Mouse (Mus musculus): ENCODE data around the gene Wbp11.

Gene Wbp11

GRCm38 (mm10) chr6:136827881-136828561, at the start of gene Wbp11:
Gene Wbp11, minus strand, starts transcription at chr6:136828233.
- CTCF ChIA-PET, result interaction anchor here in 1 of 4 experiments (1.0 kb wide), 2 partner anchors 20 to 24 kb away, joined by 3 to 6 read pairs; partner anchors contain the start of gene Hist4h4

DNA sequence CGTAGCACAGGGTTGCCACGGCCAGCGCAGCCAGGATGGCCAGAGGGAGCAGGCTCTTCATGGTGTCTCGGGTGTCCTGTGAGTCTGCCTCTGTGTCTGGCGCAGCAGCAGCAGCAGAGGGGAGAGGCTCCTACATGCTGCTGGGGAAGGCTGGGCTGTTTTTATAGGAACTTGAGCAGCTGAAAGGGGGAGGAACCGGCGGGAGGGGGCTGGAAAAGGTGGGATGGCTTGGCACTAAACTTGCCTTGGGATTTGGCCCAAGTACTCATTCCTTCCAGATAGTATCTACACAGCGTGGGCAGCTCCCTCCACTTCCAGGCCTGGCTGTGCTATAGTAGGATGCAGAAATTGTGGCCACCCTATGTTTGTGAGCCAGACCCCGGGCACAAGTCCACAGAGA, 47.6 kb upstream of the Wbp11 start, which contains the start of gene Mgp:
Gene Mgp, minus strand, starts transcription at position 154 of the 400 bp plus-strand sequence.
- ChIA-PET CTCF (interaction anchor here in 1 of 4 experiments (0.9 kb wide), 1 partner anchor 28 kb away, joined by 3 read pairs; no protein-coding TSS in a partner anchor), POLR2A (interaction anchor here in 1 of 4 experiments (0.6 to 1.3 kb wide), 3 partner anchors 17 to 775 kb away, joined by 3 to 4 read pairs (median 3); partner anchors contain the start of gene Hist4h4)

More at GRCm38 (mm10) chr6:136827881-136828561, at the start of gene Wbp11:
- POLR2A ChIA-PET, result interaction anchor here (0.6 to 18.5 kb wide), 60 partner anchors 8 to 522 kb away, joined by 3 to 441 read pairs (median 4); partner anchors contain the start of genes H2afj (in 4 of the 4), Hist4h4 (in 3 of the 4) and Rerg (in 1 of the 4)

- ChIA-PET POLR2A (interaction anchor here in 2 of 4 experiments (0.8 to 1.3 kb wide), 2 partner anchors 47 to 70 kb away, joined by 3 read pairs; partner anchors contain the start of genes Hist4h4 (in 1 of the 2) and Wbp11 (in 1 of the 2)), CTCF (no interaction called here)
These were observed 46.6 kb upstream of the Wbp11 start for GRCm38 (mm10) chr6:136874599-136874998.

DNA sequence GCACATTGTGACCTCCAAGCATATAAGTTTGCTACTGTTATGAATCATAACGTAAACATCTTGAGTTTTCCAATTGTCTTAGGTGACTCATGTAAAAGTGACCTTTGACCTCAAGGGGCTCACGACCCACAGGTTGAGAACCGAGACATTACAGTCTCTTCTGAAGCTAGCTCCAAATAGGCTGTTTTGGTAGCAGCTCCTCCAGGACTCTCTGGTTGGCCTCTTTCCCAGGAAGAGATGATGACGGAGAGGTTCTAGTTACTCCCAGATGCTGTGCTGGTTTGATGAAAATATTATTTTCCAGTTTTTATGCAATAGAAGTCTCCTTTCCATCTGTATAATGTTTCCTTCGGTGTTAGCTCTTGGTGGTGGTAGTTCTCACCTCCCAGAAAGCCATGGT, 40.9 kb upstream of the Wbp11 start:
- CTCF ChIA-PET, result no interaction called here
- POLR2A ChIA-PET, result interaction anchor here in 1 of 4 experiments (1.3 kb wide), 1 partner anchor 65 kb away, joined by 8 read pairs; the partner anchor contains the start of gene Hist4h4

DNA sequence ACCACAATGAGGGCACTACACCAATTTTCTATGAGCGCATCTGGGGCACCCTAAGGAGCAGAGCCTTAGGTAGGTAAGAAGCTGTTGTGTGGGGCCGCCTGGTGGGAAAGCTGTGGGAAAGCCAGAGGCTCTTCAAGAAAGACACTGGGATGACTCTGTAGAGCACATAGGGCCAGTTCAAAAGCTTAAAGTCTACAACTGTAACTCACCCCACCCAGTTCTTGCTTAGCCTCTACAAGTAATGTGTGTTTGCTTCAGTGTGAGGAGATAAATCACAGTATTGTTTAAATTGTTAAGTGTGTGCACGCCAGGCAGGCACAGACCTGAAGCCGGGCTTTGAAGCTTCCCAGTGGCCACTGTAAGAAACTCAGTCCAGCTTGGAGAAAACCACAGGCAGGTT, 38.1 kb upstream of the Wbp11 start:
- CTCF ChIA-PET, result interaction anchor here in 1 of 4 experiments (0.7 to 1.3 kb wide), 2 partner anchors 19 to 41 kb away, joined by 3 read pairs; no protein-coding TSS in a partner anchor
- POLR2A ChIA-PET, result interaction anchor here in 2 of 4 experiments (0.7 to 1.6 kb wide), 3 partner anchors 62 to 100 kb away, joined by 3 to 7 read pairs (median 5); partner anchors contain the start of gene Hist4h4 (in 1 of the 2)

- POLR2A ChIA-PET, result interaction anchor here in 1 of 4 experiments (1.6 kb wide), 1 partner anchor 61 kb away, joined by 5 read pairs; the partner anchor contains the start of gene Hist4h4
- CTCF ChIA-PET, result interaction anchor here in 2 of 4 experiments (0.7 to 1.3 kb wide), 3 partner anchors 18 to 115 kb away, joined by 3 read pairs; no protein-coding TSS in a partner anchor
These were observed 37.3 kb upstream of the Wbp11 start for GRCm38 (mm10) chr6:136865360-136865759.

GRCm38 (mm10) chr6:136861020-136861419, 33.0 kb upstream of the Wbp11 start:
- ChIA-PET CTCF (interaction anchor here (0.5 to 3.7 kb wide), 24 partner anchors 11 to 898 kb away, joined by 3 to 16 read pairs (median 4); no protein-coding TSS in a partner anchor), POLR2A (interaction anchor here in 2 of 4 experiments (0.5 to 1.4 kb wide), 3 partner anchors 33 to 119 kb away, joined by 3 to 7 read pairs (median 3); partner anchors contain the start of genes Hist4h4 (in 1 of the 2) and Wbp11 (in 1 of the 2))

- POLR2A ChIA-PET, result interaction anchor here in 3 of 4 experiments (0.6 to 4.8 kb wide), 5 partner anchors 18 to 54 kb away, joined by 3 to 33 read pairs (median 3); partner anchors contain the start of gene Hist4h4 (in 3 of the 3)
- CTCF ChIA-PET, result interaction anchor here in 3 of 4 experiments (0.5 to 3.1 kb wide), 5 partner anchors 11 to 142 kb away, joined by 3 to 17 read pairs (median 5); no protein-coding TSS in a partner anchor
These were observed 30.4 kb upstream of the Wbp11 start for GRCm38 (mm10) chr6:136858420-136858819.

GRCm38 (mm10) chr6:136857873-136858260, 29.8 kb upstream of the Wbp11 start:
- ChIA-PET CTCF (interaction anchor here in 2 of 4 experiments (1.1 to 3.1 kb wide), 4 partner anchors 10 to 122 kb away, joined by 3 to 17 read pairs (median 10); no protein-coding TSS in a partner anchor), POLR2A (interaction anchor here in 3 of 4 experiments (0.6 to 4.8 kb wide), 5 partner anchors 18 to 54 kb away, joined by 3 to 33 read pairs (median 3); partner anchors contain the start of gene Hist4h4 (in 3 of the 3))

DNA sequence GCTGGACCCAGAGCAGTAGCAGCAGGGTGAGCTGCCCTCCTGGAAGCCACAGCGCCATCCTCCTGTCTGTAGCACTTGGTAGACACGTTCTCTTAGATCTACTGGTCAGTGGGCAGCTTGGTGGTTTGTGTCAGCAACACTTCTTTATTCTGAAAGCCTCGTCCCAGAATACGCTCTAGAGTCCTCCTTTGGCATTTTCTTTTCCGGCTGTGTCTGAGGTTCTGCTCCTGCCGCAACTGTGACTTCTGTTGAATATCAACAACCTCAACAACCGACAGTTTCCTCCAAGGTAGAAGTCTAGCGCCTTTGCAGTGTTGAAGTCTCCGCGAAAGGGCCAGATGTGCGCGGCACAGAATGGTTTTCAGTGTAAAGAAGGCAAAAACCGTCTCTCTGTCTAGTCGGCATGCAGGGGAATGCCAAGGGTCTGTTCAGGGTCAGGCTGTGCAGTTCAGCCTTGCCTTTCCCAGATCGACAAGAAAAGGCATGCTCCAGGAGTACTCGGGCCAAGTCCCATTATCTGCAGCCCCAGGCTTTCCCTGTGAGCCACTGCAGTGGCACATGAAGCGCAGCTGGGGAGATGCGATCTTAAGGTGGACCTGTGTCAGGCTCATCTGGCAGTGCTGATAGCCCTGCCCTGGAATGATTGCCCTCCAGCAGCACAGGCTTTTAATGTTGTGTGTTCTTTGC, 29.3 kb upstream of the Wbp11 start, which contains the start of gene Art4:
Gene Art4, minus strand, starts transcription at position 548 of the 687 bp plus-strand sequence.
- CTCF ChIA-PET, result interaction anchor here in 2 of 4 experiments (1.1 to 3.1 kb wide), 4 partner anchors 10 to 123 kb away, joined by 3 to 17 read pairs (median 10); no protein-coding TSS in a partner anchor
- POLR2A ChIA-PET, result interaction anchor here in 3 of 4 experiments (0.7 to 4.8 kb wide), 8 partner anchors 18 to 100 kb away, joined by 3 to 33 read pairs (median 4); partner anchors contain the start of genes Hist4h4 (in 3 of the 3), BC049715 (in 1 of the 3) and Wbp11 (in 1 of the 3)

DNA sequence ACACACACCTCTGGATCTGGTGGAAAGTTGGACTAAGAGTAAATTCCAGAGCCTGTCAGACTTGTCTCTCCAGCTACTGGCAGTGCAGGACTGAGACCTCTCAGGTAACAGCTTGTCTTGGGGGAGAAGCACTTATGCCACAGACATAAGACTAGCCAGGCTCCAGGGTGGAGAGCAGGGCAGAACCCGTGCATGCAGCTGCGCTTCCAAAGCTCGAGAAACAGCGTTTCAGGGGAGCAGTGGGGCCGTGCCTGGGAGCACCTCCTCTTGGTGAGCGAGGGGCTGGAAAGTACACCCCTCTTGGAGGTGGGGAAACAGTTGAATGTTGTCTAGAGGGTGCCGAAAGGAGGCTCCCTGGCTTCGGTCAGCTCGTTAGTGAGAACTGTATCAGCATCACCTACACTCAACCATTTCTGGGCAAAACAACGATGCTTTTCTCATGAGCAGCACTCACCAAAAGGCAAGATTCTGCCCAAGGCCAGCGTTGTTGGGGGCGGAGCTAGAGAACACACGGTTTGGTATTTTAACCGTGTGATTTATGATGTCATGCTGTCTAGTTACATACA, 28.1 kb upstream of the Wbp11 start:
- POLR2A ChIA-PET, result interaction anchor here in 3 of 4 experiments (0.6 to 4.8 kb wide), 9 partner anchors 9 to 314 kb away, joined by 3 to 33 read pairs (median 5); partner anchors contain the start of genes Hist4h4 (in 3 of the 3), Wbp11 (in 2 of the 3), BC049715 (in 1 of the 3) and Rerg (in 1 of the 3)

DNA sequence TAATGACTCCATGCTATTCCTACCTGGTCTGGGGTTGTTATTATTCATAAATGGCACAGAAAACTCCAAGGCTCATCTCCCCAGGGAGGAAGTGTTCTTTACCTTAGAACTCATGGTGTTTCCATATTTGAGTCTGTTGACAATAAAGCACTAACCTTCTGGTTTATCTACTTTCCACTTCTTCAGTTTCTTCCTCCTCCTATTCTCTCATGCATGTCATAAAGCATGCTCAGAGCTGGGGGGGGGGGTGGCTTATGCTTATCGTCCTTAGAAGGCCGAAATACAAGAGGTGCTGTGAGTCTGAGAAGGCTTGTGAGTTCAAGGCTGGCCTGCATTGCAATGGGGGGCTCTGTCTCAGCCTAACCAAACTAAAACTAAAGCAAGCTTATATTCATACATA, 27.1 kb upstream of the Wbp11 start:
- POLR2A ChIA-PET, result interaction anchor here in 3 of 4 experiments (1.0 to 4.8 kb wide), 5 partner anchors 8 to 315 kb away, joined by 4 to 33 read pairs (median 5); partner anchors contain the start of genes Hist4h4 (in 3 of the 3) and Rerg (in 1 of the 3)
- CTCF ChIA-PET, result interaction anchor here in 1 of 4 experiments (3.1 kb wide), 1 partner anchor 8 kb away, joined by 17 read pairs; no protein-coding TSS in a partner anchor

More for the DNA sequence above, 28.1 kb upstream of the Wbp11 start:
- CTCF ChIA-PET, result interaction anchor here in 3 of 4 experiments (0.7 to 3.1 kb wide), 4 partner anchors 8 to 9 kb away, joined by 4 to 17 read pairs (median 10); no protein-coding TSS in a partner anchor

- CTCF ChIA-PET, result interaction anchor here in 1 of 4 experiments (0.7 kb wide), 1 partner anchor 66 kb away, joined by 3 read pairs; no protein-coding TSS in a partner anchor
These were observed 26.3 kb upstream of the Wbp11 start for GRCm38 (mm10) chr6:136854361-136854781.

DNA sequence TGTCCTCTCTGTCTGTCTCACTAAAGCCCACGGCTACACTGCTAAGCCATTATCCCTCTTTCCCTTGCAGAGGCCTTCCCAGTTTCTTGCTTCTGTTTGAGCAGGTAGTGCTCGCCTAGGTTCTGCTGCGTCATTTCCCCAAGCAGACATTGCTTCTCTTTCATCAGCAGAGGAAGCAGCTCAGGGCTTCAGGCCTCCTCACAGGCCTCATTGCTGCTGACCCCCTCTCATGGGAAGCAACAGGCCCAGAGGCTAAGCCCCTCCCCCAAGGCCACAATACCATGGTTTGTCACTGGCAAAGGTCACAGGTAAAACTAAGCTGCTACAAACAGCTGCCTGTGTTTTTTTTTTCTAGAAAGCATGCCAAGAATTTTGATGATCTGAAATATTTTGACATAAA, 24.7 kb upstream of the Wbp11 start:
- POLR2A ChIA-PET, result interaction anchor here in 3 of 4 experiments (0.8 to 1.9 kb wide), 11 partner anchors 18 to 49 kb away, joined by 3 to 52 read pairs (median 6); partner anchors contain the start of genes Hist4h4 (in 3 of the 3), Wbp11 (in 3 of the 3), H2afj (in 2 of the 3) and BC049715 (in 1 of the 3)
- CTCF ChIA-PET, result interaction anchor here in 1 of 4 experiments (0.6 kb wide), 1 partner anchor 9 kb away, joined by 12 read pairs; no protein-coding TSS in a partner anchor

More at GRCm38 (mm10) chr6:136854361-136854781, 26.3 kb upstream of the Wbp11 start:
- POLR2A ChIA-PET, result interaction anchor here in 2 of 4 experiments (1.9 to 3.0 kb wide), 2 partner anchors 26 to 50 kb away, joined by 12 to 14 read pairs; partner anchors contain the start of genes Hist4h4 (in 1 of the 2) and Wbp11 (in 1 of the 2)

- ChIA-PET CTCF (interaction anchor here in 1 of 4 experiments (0.5 kb wide), 1 partner anchor 117 kb away, joined by 3 read pairs; no protein-coding TSS in a partner anchor), POLR2A (interaction anchor here in 3 of 4 experiments (0.8 to 1.9 kb wide), 11 partner anchors 17 to 48 kb away, joined by 3 to 52 read pairs (median 6); partner anchors contain the start of genes Hist4h4 (in 3 of the 3), Wbp11 (in 3 of the 3), H2afj (in 2 of the 3) and BC049715 (in 1 of the 3))
These were observed 24.3 kb upstream of the Wbp11 start for GRCm38 (mm10) chr6:136852348-136852747.

DNA sequence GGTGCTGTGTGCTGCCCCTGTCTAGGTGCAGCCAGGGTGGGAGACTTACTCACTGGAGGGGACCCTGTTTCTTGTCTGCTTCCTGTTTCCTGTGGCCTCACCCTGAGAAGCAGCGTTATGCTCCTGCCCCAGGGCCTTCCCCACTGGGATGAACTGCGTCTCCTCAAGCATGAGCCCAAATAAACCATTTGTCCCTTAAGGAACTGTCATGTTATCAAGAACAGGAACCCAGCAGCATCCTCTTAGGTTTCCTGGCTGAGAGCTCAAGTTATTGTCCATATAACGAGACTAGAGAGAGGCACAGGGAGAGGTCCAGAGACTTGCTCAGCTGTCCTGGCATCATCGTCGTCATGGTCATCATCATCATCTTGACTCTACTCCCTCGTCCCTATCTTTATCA, 22.2 kb upstream of the Wbp11 start:
- ChIA-PET CTCF (interaction anchor here in 1 of 4 experiments (0.9 kb wide), 1 partner anchor 11 kb away, joined by 4 read pairs; no protein-coding TSS in a partner anchor), POLR2A (no interaction called here)
